Mouse (Mus musculus) right cerebral cortex, postnatal 14 days (tissue): ENCODE data around the gene Ccl6.

ENCODE experiments used
- DNase-seq: peaks from one replicate; pipeline ENCODE4 v3.0.0; 2022

Gene Ccl6

DNA sequence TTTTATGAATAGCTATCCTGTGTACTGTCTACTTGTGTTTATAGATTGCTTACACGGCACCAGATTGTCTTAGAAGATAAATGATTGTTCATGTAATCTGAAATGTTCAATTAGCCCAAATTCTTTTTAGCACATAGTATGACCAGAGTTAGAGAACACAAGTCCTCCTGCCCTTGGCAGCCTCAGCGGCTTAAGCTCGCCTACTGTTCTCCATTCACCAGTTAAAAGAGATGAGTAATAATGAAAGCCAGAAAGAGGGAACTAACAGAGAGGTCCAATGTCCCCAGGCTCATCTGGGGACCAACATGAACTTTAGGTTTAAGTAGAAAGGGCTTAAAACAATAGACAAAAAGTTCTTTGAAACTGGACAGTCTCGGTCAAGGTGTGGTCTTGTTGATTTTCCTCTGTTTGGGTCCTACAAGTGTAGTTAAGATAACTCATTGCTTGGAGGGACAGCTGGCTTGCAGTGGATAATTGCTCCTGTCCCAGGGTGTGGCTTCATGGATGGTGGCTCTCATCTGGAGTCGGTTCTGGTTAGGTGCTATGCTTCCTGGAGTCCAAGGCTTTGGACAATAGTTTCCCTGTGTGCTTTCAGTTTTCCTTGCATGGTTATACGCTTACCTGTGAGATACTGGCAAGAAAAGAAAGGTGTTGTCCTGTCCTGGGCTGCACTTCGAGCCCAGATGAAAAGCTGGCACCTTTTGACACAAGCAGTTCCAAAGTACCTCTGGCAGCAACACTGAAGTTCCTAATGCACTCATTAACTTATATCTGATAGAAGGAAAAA is 3.0 kb upstream of the Ccl6 start:
- no peak for DNase-seq

- no peak for DNase-seq
Measured at GRCm38 (mm10) chr11:83593453-83593852, 566 bp upstream of the Ccl6 start.

- no peak for DNase-seq
Measured at GRCm38 (mm10) chr11:83584232-83584631, 8.7 kb downstream of the Ccl6 start.

GRCm38 (mm10) chr11:83583450-83583754 is 9.5 kb downstream of the Ccl6 start:
- no peak for DNase-seq

DNA sequence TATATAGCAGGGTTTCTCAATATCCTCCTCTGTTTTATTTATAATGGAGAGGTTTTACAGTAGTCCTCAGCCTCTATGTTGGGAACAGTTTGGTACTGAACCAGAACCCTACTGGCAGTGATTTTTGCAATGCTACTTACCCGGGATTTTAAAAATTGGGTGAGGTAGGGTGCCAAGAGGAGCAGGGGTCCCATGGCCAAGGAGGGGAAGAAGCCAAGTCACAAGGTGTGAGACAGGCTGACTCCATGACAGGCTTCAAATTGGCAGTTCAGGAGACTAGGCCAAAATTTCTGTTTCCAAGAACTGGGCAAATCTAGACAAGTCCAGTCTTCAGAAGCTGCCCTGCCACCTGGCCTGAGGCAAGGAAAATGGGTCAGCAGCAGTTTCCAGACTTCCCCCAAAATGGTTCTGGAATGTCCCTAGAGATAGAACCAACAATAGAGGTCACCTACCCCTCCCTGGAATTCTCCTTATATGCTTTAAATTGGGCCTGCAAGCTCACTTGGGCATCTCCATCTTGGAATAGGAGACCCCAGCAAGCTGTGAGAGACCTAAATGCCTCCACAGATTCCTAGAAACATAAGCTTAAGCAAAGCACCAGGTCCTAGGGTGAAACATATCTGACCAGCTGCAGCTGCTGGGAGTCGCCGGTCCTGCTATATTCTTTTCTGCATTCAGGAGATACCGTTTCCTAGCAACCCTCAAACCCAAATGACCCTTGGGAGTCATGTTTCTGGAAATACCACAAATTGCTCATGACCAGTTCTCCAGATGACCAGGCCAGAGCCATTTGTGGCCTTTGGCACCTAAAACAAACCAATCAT is 10.0 kb downstream of the Ccl6 start:
- DNase-seq: no peak

GRCm38 (mm10) chr11:83581626-83582610 is 11.0 kb downstream of the Ccl6 start:
- DNase-seq: no peak

DNA sequence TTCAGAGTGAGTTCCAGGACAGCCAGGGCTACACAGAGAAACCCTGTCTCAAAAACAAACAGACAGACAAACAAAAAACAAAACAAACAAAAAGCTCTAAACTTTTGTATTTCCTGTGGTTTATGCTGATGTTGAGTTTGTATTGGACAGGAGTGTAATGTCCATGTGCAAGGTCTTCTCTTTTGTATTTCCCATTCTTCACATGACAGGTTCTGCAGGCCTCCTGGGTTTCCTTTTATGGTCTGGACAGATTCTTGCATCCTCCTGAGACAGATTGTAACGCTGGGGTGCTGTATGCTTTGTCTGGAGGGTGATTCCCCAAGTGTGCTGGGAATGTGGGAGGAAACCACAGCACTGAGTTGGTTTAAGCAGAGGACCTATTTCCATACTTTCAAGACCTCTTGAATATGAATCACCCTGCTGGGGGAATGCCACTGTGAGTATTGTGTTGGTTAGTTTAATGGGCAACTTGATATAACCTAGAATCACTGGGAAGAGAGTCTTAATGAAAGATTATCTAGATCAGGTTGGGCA is 12.1 kb downstream of the Ccl6 start:
- DNase-seq: no peak

DNA sequence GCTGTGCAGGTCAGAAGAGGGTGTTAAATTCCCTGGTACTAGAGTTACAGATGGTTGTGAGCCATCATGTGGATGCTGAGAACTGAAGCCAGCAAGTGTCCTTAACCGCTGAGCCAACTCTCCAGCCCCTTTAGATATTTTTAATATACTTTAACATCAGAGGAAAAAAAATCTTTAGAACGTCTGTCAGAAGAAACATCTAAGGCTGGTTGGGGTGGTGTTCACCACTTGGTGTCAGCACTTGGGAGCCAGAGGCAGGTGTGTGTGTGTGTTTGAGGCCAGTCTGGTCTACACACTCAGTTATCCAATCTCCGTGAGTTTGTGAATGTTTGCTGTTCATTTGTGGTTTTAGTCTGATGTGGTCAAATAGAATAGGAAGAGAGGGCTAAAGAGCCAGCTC is 13.9 kb downstream of the Ccl6 start:
- DNase-seq: no peak

DNA sequence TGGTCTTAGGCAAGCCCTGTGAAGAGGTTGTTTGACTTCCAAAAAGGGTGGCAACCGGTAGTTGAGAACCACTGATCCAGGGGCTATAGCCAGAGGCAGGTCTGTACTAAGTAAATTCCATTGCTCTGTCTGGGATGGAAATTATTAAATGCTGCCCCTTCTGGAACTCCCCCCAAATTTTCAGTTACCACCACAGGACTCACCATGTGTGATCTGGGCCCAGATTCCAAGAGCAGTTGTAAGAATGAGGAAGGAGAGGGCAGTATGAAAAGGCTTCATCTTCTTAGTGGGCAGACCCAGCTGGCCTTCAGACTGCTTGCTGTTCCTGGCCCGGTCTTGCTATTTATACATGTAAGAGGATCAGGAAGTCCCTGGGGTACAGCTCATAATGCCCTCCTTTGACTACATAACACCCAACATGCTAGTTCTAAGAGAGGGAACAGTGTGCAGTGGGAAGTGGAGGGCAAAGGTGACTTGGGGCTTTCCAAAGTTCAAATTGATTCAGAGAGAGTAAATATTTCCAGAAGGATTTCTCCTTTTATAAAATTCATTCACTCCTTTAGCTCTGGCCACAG is 14.6 kb downstream of the Ccl6 start, which contains the start of gene Ccl9:
TSS of gene Ccl9 (minus strand) at position 451 of the 575 bp plus-strand sequence.
- DNase-seq: no peak

GRCm38 (mm10) chr11:83576927-83577555 is 15.8 kb downstream of the Ccl6 start:
- no peak for DNase-seq

DNA sequence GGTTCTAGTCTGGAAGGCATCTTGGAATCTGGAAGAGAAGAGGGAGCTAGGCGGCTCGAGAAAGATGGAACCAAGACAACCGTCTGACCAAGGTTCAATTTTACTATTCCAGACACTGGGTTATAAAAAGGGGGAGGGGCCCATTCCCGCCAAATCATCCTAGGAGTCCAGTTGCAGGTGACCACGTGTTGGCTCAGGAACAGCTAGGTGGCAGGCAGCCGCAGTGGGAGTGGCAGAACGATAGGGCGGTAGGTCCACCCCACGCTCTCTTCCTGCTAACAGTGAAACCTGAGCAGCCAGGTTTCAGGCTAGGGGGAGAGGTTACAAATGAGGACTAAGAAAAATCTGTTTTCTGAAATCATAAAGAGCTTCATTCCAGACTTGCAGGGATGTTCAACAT is 20.1 kb downstream of the Ccl6 start:
- no peak for DNase-seq

- DNase-seq: no peak
Measured at GRCm38 (mm10) chr11:83572223-83572622, 20.7 kb downstream of the Ccl6 start.

DNA sequence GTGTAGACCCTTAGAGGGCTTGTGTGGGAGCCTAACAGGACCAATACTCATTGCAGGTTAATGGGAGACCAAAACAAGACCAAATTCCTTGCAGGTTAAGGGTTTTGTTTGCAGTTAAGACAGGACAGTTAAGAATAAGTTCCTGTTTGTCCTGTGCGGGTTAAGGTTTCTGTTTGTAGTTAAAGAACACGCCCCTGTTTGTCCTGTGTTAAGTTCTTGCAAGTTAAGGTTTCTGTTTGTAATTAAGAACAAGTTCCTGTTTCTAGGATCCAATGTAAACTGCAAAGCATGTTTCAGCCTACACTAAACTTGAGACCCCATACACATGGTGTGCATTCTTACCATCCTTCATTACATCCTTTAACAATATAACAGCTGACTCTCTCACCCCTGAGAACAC is 22.7 kb downstream of the Ccl6 start:
- DNase-seq: no peak

GRCm38 (mm10) chr11:83569249-83569648 is 23.6 kb downstream of the Ccl6 start:
- DNase-seq: no peak

GRCm38 (mm10) chr11:83568786-83569185 is 24.1 kb downstream of the Ccl6 start:
- DNase-seq: no peak

DNA sequence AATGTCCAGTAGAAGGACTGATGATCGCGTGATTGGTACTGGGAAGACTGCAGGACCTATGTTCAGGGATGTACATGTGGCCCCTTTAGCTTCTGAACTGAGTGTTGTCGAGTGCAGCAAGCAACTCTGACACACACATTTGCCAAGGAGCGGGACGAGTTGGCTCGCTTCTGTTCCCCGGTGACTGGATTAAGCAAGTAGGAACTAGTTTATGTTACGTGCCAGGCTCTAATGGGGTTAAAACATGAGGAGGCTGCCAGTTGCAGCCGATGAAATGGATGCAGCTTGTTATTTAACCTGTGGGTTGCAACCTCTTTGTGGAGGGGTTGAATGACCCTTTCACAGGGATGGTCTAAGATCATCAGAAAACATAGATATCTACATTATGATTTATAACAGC is 24.8 kb downstream of the Ccl6 start:
- no peak for DNase-seq

DNA sequence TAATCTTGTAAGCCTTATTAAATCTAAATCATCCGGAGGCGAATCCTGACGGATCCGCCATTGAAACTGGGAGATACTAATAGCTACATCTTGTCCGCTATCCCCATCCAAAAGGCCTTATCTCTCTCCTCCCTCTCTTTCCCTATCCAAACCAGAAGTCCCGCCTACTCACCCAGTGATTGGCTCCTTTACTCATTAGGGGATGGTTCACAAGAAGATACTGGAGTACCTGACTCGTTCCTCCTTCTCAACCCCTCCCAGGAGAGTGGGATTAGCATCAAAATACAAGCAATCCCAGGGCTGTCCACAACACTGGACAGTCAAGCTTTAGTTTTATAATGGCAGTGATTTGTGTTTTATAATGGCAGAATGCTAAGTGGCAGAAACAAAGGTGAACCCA is 25.6 kb downstream of the Ccl6 start:
- no peak for DNase-seq

DNA sequence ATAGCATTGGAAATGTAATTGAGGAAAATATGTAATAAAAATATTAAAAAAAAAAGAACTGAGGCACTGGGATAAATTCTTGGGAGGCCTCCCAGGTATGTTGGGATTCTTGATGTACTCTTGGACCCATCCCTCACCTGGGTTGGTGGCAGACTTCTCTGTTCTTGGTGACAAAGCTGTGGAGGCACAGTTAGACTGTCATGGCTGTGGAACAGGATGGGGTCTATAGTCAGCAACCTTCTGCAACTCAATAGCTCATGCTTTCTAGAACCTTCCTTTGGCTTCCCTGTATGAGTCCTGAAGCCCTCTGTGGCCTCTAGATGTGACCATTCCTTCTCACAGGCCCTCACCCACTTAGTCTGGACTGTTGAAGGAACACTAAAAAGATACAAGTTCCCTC is 26.3 kb downstream of the Ccl6 start:
- no peak for DNase-seq

DNA sequence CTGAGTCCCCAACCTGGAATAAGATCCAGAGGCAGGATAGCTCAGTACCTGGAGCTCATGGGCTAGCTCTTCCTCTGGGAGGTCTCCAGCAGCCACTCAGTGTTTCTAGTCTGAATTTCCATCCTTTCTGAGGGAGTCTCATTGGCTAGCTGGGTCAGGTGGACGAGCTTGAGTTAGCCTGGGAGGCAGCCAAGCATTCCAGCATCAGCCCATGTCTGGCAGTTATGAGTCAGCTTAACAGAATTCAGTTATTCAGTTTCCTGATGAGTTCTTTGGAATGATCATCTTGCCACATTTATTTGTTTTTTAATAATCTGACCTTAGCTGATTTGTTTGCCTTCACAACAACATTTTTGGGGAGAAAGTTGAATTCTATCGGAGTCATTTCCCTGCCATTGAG is 29.1 kb downstream of the Ccl6 start:
- peak; percentile 23 for DNase-seq

DNA sequence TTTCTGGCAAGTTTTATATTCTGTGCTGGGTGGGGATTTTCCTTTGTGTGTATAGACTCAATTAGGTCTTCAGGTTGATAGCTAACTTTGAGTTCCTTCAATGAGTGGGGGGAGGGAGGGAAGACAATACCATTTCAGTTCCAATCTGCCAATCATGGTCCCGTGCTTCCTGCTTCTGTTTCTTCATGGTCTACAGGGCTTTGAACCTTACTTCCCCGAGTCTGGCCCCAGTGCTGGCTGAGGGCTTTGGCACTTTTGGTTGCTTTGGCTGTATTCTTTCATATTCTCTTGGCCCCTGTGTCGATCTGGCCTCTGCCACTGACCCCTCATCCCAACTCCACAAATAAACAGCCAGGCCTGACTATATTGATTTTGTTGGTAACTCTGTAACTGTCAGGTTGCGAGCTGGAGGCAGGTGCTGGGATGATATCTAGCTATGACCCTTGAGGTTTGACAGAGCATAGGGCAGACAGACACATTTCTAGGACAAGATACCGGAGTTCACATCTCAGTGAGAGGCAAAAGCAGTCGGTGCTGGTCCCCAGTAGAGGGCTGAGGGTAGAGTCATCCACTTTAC is 30.5 kb downstream of the Ccl6 start:
- DNase-seq: no peak

DNA sequence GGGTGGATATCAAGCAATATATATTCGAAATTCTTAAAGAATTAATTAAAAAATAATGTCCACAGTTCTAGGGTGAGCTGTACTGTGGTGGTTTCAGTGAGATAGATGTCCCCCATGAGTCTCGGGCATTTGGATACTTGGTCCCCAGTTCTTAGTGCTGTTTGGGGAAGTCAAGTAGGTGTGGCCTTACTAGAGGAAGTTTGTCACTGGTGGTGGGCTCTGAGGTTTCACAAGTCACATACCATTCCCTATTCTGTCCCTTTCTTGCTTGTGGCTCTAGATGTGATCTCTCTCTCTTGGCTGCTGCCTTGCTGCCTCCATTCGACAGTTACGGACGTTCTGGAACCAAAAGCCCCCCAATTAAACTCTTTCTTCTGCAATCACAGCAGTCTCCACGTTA is 32.5 kb downstream of the Ccl6 start:
- DNase-seq: no peak

DNA sequence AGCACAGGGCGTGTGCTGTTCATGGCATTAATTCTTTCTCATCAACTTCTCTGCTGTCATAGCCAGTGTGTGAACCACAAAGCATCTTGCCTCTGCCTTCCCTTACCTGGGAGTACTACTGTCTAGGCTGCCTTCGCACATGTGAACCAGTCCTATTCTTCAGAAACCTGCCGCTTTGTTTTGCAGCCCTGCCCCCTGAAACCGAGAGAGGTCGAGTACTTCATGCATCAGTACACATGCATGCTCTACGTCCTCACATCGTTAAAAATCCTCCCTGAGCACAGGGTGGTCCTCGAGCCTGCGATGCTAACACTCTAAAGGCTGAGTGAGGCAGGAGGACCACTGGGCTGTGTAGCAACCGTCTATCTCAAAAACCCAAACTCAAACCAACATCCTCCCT is 35.8 kb downstream of the Ccl6 start:
- DNase-seq: no peak
